Mouse (Mus musculus): ENCODE measurements around the gene Capns2. TPM values are rescaled to one million over a fixed set of nuclear protein-coding genes. Genes with fewer than 3 reads are reported as not detected.
A peak's percentile ranks its signal among the peaks of the same experiment; 100 is the strongest.

Gene Capns2
- polyA plus RNA-seq, 1 experiment from 2014 or later = 0.40 TPM

- Histone ChIP-seq H3K9me3 (no peaks in the 10 kb centered on the region), H3K4me1 (no peaks in the 10 kb centered on the region), H3K4me2 (no peak overlapping the region), H3K27me3 (no peaks in the 10 kb centered on the region), H3K9ac (no peak overlapping the region), H3K36me3 (no peaks in the 10 kb centered on the region), H3K4me3 (no peak overlapping the region), H3K27ac (no peak overlapping the region)
- 86% methylated on average over 3 of the region's 3 CpGs for WGBS
- ATAC-seq (ENCODE audit: borderline replicate concordance, extremely low read depth, low FRiP score, low TSS enrichment) = no peak
Measured at GRCm38 (mm10) chr8:92911477-92911876, 10.3 kb downstream of the Capns2 start.

GRCm38 (mm10) chr8:92913396-92913795, 12.2 kb downstream of the Capns2 start:
- no peak overlapping the region for H3K9ac ChIP-seq
- H3K4me1 ChIP-seq = no peaks in the 10 kb centered on the region
- H3K27ac ChIP-seq = no peak overlapping the region
- no peak overlapping the region for H3K4me2 ChIP-seq
- no peaks in the 10 kb centered on the region for H3K27me3 ChIP-seq
- no peaks in the 10 kb centered on the region for H3K36me3 ChIP-seq
- H3K9me3 ChIP-seq = no peaks in the 10 kb centered on the region
- no peak overlapping the region for H3K4me3 ChIP-seq
- ATAC-seq (ENCODE audit: borderline replicate concordance, extremely low read depth, low FRiP score, low TSS enrichment) = no peak
- WGBS = 72% methylated on average over 7 of the region's 7 CpGs

- Histone ChIP-seq H3K27me3 (no peaks in the 10 kb centered on the region), H3K4me1 (no peaks in the 10 kb centered on the region), H3K4me3 (no peak overlapping the region), H3K36me3 (no peaks in the 10 kb centered on the region), H3K9ac (no peak overlapping the region), H3K9me3 (no peaks in the 10 kb centered on the region), H3K4me2 (no peak overlapping the region), H3K27ac (no peak overlapping the region)
- 71% methylated on average over 3 of the region's 3 CpGs for WGBS
- ATAC-seq (ENCODE audit: borderline replicate concordance, extremely low read depth, low FRiP score, low TSS enrichment) = no peak
Measured at GRCm38 (mm10) chr8:92916082-92916481, 14.9 kb downstream of the Capns2 start.

DNA sequence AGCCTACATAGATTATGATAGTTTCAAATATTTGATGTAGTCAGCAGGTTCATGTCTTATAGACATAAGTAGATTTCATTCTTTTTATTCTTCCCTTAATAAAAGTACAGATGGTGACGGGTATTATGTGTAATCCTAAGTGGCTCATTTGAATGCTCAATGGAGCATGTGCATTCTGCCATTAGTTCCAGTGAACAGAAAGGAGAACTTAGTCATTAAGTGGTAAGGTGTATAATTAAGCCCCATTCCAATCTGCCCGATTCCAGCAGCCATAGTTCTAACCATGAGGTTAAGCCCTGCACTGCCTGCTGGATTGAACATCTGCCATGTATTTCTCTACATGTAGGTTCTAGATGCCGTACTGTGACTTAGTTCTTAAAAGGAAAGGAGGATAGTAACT, 20.6 kb downstream of the Capns2 start:
- Histone ChIP-seq H3K4me1 (no peaks in the 10 kb centered on the region), H3K36me3 (no peaks in the 10 kb centered on the region), H3K27ac (no peak overlapping the region), H3K9ac (no peak overlapping the region), H3K9me3 (no peaks in the 10 kb centered on the region), H3K4me2 (no peak overlapping the region), H3K27me3 (no peaks in the 10 kb centered on the region), H3K4me3 (no peak overlapping the region)
- 88% methylated on average over 3 of the region's 3 CpGs for WGBS
- ATAC-seq (ENCODE audit: borderline replicate concordance, extremely low read depth, low FRiP score, low TSS enrichment) = no peak

DNA sequence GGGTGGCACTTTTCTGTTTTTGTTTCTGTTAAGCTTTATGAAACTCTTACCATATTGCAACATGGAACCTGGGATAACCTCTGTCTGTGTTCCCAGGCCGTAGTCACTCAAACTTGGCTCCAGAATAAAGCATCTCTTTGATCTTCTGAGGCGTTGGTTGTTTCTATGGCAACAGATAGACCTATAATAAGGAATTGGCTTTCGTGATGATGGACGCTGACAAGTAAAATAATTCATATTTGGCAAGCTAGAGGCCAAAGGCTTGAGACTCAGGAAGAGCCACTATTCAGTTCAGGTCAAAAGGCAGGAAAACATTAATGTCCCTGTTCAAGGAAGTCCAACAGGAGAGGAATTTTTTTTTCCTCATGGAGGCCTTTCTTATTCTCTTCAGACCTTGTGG, 27.8 kb downstream of the Capns2 start:
- Histone ChIP-seq H3K4me3 (no peak overlapping the region), H3K4me1 (no peaks in the 10 kb centered on the region), H3K27ac (no peak overlapping the region), H3K36me3 (no peaks in the 10 kb centered on the region), H3K27me3 (no peaks in the 10 kb centered on the region), H3K9me3 (no peaks in the 10 kb centered on the region), H3K9ac (no peak overlapping the region), H3K4me2 (no peak overlapping the region)
- WGBS = 51% methylated on average over 4 of the region's 4 CpGs
- ATAC-seq (ENCODE audit: borderline replicate concordance, extremely low read depth, low FRiP score, low TSS enrichment) = no peak

GRCm38 (mm10) chr8:92938056-92938455, 36.8 kb downstream of the Capns2 start:
- no peak for ATAC-seq (ENCODE audit: borderline replicate concordance, extremely low read depth, low FRiP score, low TSS enrichment)
- Histone ChIP-seq H3K9me3 (no peaks in the 10 kb centered on the region), H3K4me3 (no peak overlapping the region), H3K27ac (no peak overlapping the region), H3K4me2 (no peak overlapping the region), H3K9ac (no peak overlapping the region), H3K36me3 (no peaks in the 10 kb centered on the region), H3K27me3 (no peaks in the 10 kb centered on the region), H3K4me1 (0 out of 2 replicates have a peak, but pooled peaks cover under 1% of the 10 kb centered on the region)
- 69% methylated on average over 4 of the region's 4 CpGs for WGBS

DNA sequence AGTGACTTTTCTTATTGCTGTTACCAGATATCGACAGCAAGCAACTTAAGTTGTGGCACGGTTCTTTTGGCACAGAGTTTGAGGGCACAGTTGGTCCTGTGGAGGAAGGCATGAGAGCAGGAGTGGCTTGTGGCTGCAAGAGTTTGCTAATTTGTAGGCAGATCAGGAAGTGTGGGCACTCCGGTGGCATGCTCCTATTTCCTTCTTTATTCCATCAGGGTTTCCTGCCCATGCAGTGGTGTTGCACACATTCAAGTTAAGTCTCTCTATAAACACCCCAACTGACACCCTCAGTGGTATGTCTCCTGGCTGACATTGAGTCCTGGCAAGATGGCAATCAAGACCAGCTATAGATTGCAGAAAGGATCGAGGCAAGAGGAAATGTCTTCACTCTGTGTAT, 47.9 kb downstream of the Capns2 start:
- no peak overlapping the region for H3K4me3 ChIP-seq
- H3K4me2 ChIP-seq = no peak overlapping the region
- H3K27me3 ChIP-seq = no peaks in the 10 kb centered on the region
- peaks cover 11% of the 10 kb centered on the region; the same call in 1 of the 2 replicates for H3K4me1 ChIP-seq
- WGBS = 81% methylated on average over 4 of the region's 4 CpGs
- no peaks in the 10 kb centered on the region for H3K36me3 ChIP-seq
- H3K9ac ChIP-seq = no peak overlapping the region
- no peak for ATAC-seq (ENCODE audit: borderline replicate concordance, extremely low read depth, low FRiP score, low TSS enrichment)
- no peak overlapping the region for H3K27ac ChIP-seq
- H3K9me3 ChIP-seq = no peaks in the 10 kb centered on the region

DNA sequence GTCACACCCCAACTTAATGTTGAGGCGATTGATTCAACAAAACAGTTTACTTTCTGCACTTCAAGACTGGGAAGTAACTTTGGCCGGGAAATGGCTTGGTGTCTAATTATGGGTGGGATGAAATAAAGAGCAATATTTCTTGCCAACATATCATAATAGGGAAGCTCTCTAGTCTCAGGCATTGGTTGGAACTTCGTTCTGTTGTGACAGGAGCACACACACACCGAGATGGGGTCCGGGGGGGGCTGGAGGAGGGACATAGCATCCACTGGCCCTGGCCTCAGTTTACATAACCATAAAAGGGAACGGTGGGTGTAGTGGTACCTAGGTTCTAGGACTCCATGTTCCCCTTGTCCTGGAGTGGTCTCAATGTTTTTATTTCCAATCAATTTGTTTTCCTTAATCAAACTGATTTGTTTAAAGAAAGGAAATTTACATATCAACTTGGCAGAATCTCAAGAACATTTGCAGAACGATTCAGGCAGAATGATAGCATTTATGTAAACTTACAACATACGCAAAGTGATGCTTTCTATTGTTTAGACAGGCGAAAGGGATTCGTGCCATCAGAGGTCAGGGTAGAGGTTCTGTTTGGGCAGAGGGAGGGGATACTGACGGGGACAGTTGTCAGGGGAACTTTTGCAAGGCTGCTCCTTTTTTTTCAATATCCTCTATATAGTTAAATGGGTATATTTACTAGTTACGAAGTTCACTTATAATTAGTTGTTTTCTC, 49.6 kb downstream of the Capns2 start:
- WGBS = 28% methylated on average over 12 of the region's 12 CpGs
- no peak overlapping the region for H3K9ac ChIP-seq
- ATAC-seq (ENCODE audit: borderline replicate concordance, extremely low read depth, low FRiP score, low TSS enrichment) = peak; percentile 75; the same call in 1 of the 2 replicates
- no peak overlapping the region for H3K4me2 ChIP-seq
- no peak overlapping the region for H3K4me3 ChIP-seq
- peak overlapping the region; percentile 42; the same call in 1 of the 2 replicates for H3K27ac ChIP-seq
- H3K36me3 ChIP-seq = no peaks in the 10 kb centered on the region
- H3K9me3 ChIP-seq = no peaks in the 10 kb centered on the region
- no peaks in the 10 kb centered on the region for H3K27me3 ChIP-seq
- peaks cover 11% of the 10 kb centered on the region; the same call in 1 of the 2 replicates for H3K4me1 ChIP-seq

Small RNAs within 50 kb of the gene (microRNA-seq; reads per million reads assigned to microRNA genes)
- not detected for gene Gm22151

Other genes starting within 250 kb of the Capns2 start
- 0.08 TPM in 1 of 2 replicates, not detected in the other for gene Irx6, start 227.1 kb upstream of the Capns2 start, polyA plus RNA-seq (2015; fragmentation: Nextera tagmentation; extraction: Ambion mirVana)
- gene Mmp2, start 74.1 kb upstream of the Capns2 start, polyA plus RNA-seq (2015; fragmentation: Nextera tagmentation; extraction: Ambion mirVana) = 241 and 244 TPM in 2 replicates
- 7.8 TPM in 2 replicates for gene Lpcat2, start 46.1 kb upstream of the Capns2 start, polyA plus RNA-seq (2015; fragmentation: Nextera tagmentation; extraction: Ambion mirVana)
- 0.25 and 0.72 TPM in 2 replicates for gene Slc6a2, start 58.7 kb downstream of the Capns2 start, polyA plus RNA-seq (2015; fragmentation: Nextera tagmentation; extraction: Ambion mirVana)
- not detected in 2 replicates for gene Ces1a, start 146.8 kb downstream of the Capns2 start, polyA plus RNA-seq (2015; fragmentation: Nextera tagmentation; extraction: Ambion mirVana)
- 0.24 TPM in 1 of 2 replicates, not detected in the other for gene Ces1b, start 178.6 kb downstream of the Capns2 start, polyA plus RNA-seq (2015; fragmentation: Nextera tagmentation; extraction: Ambion mirVana)
- gene Ces1c, start 229.9 kb downstream of the Capns2 start, polyA plus RNA-seq (2015; fragmentation: Nextera tagmentation; extraction: Ambion mirVana) = 0.09 and 0.20 TPM in 2 replicates

Measured in lung, embryonic 15.5 days (tissue).